Mouse (Mus musculus) midbrain, embryonic 13.5 days (tissue): ENCODE measurements around the gene Prss30. TPM values are rescaled to one million over a fixed set of nuclear protein-coding genes. Genes with fewer than 3 reads are reported as not detected.

Experiments used
- ATAC-seq: fragments of 200-750 bp; cut with Nextera tagmentation; 2 replicates; pipeline ENCODE4 v1.8.0; 2017; ENCODE audit warnings: mild to moderate bottlenecking, moderate TSS enrichment, moderate library complexity
- H3K27ac ChIP-seq: fragments of 300-500 bp; sonication (generic); 2 replicates; pipeline ENCODE4 v1.5.1; 2015; ENCODE audit warnings: inconsistent platforms, mild to moderate bottlenecking, moderate library complexity
- H3K27me3 ChIP-seq: fragments of 300-500 bp; sonication (generic); 2 replicates; pipeline ENCODE4 v1.6.1; 2015; ENCODE audit warnings: mild to moderate bottlenecking, inconsistent platforms
- H3K36me3 ChIP-seq: fragments of 300-500 bp; sonication (generic); 2 replicates; pipeline ENCODE4 v1.6.1; 2015; ENCODE audit warnings: mild to moderate bottlenecking, inconsistent platforms
- H3K4me1 ChIP-seq: fragments of 300-500 bp; sonication (generic); replicated peaks from 2 replicates; pipeline ENCODE4 v1.6.1; 2015; ENCODE audit warnings: inconsistent platforms
- H3K4me2 ChIP-seq: fragments of 300-500 bp; sonication (generic); replicated peaks from 2 replicates; pipeline ENCODE4 v1.6.1; 2015; ENCODE audit warnings: moderate library complexity, mild to moderate bottlenecking, inconsistent platforms
- H3K4me3 ChIP-seq: fragments of 300-500 bp; sonication (generic); replicated peaks from 2 replicates; pipeline ENCODE4 v1.5.1; 2015; ENCODE audit warnings: mild to moderate bottlenecking, inconsistent platforms
- H3K9ac ChIP-seq: fragments of 300-500 bp; sonication (generic); replicated peaks from 2 replicates; pipeline ENCODE4 v1.6.1; 2015; ENCODE audit warnings: mild to moderate bottlenecking, inconsistent platforms
- H3K9me3 ChIP-seq: fragments of 300-500 bp; sonication (generic); 2 replicates; pipeline ENCODE4 v1.6.1; 2016; ENCODE audit warnings: mild to moderate bottlenecking, inconsistent platforms
- WGBS: fragments of 180-500 bp; shearing (Covaris S2); methylation state at CpG from one replicate; pipeline ENCODE4 v1.1.7; 2015; 5-methylcytosine and 5-hydroxymethylcytosine counted together
- polyA plus RNA-seq: library from polyadenylated mRNA; unstranded; fragments of >200 nt; fragmentation: Nextera tagmentation; extraction: Ambion mirVana; gene quantifications from 2 replicates; pipeline ENCODE4 v1.2.1, GENCODE M21; 2015

The Prss30 gene
- polyA plus RNA-seq, 1 experiment from 2014 or later = not detected

GRCm38 (mm10) chr17:24004071-24004665, 23.8 kb upstream of the Prss30 start:
- Histone ChIP-seq H3K9me3 (no peaks in the 10 kb centered on the region), H3K4me1 (no peaks in the 10 kb centered on the region), H3K36me3 (no peaks in the 10 kb centered on the region), H3K4me2 (no peak overlapping the region), H3K27me3 (no peaks in the 10 kb centered on the region; the same call in 1 of the 2 replicates), H3K4me3 (no peak overlapping the region), H3K9ac (no peak overlapping the region), H3K27ac (no peak overlapping the region)
- no peak for ATAC-seq
- WGBS = 91% methylated on average over 14 of the region's 14 CpGs

GRCm38 (mm10) chr17:24000404-24000803, 20.0 kb upstream of the Prss30 start:
- H3K27ac ChIP-seq = no peak overlapping the region
- no peak overlapping the region for H3K4me3 ChIP-seq
- no peaks in the 10 kb centered on the region for H3K27me3 ChIP-seq
- H3K9ac ChIP-seq = no peak overlapping the region
- no peaks in the 10 kb centered on the region for H3K9me3 ChIP-seq
- H3K36me3 ChIP-seq = no peaks in the 10 kb centered on the region
- 89% methylated on average over 5 of the region's 5 CpGs for WGBS
- no peaks in the 10 kb centered on the region for H3K4me1 ChIP-seq
- no peak overlapping the region for H3K4me2 ChIP-seq
- no peak for ATAC-seq

- Histone ChIP-seq H3K4me2 (no peak overlapping the region), H3K9me3 (no peaks in the 10 kb centered on the region), H3K36me3 (no peaks in the 10 kb centered on the region), H3K27ac (no peak overlapping the region), H3K4me1 (0 out of 2 replicates have a peak, but pooled peaks cover 4% of the 10 kb centered on the region), H3K27me3 (peaks cover 11% of the 10 kb centered on the region; the same call in 1 of the 2 replicates), H3K9ac (no peak overlapping the region), H3K4me3 (no peak overlapping the region)
- 81% methylated on average over 6 of the region's 6 CpGs for WGBS
- no peak for ATAC-seq
Measured at GRCm38 (mm10) chr17:23998383-23998782, 18.0 kb upstream of the Prss30 start.

- no peak for ATAC-seq
- no peak within 1 kb of the TSS for H3K4me3 ChIP-seq
- WGBS = 80% methylated on average over 2 of the region's 2 CpGs
Measured at GRCm38 (mm10) chr17:23997901-23998300, 17.5 kb upstream of the Prss30 start, which contains the start of gene Prss22. TSS of gene Prss22 (minus strand) at chr17:23998100.

GRCm38 (mm10) chr17:23995421-23995820, 15.1 kb upstream of the Prss30 start:
- Histone ChIP-seq H3K4me2 (no peak overlapping the region), H3K4me3 (no peak overlapping the region), H3K27ac (no peak overlapping the region), H3K9ac (no peak overlapping the region), H3K9me3 (no peaks in the 10 kb centered on the region), H3K36me3 (no peaks in the 10 kb centered on the region), H3K27me3 (peaks cover 11% of the 10 kb centered on the region; the same call in 1 of the 2 replicates), H3K4me1 (peaks cover 8% of the 10 kb centered on the region; the same call in 1 of the 2 replicates)
- no peak for ATAC-seq
- 14% methylated on average over 1 of the region's 1 CpGs for WGBS

More at GRCm38 (mm10) chr17:23997901-23998300, 17.5 kb upstream of the Prss30 start, which contains the start of gene Prss22:
- peaks cover 8% of the 10 kb centered on the region; the same call in 1 of the 2 replicates for H3K4me1 ChIP-seq
- H3K9ac ChIP-seq = no peak within 1 kb of the TSS
- no peak within 1 kb of the TSS for H3K4me2 ChIP-seq
- no peaks in the 10 kb centered on the region for H3K36me3 ChIP-seq
- peaks cover 11% of the 10 kb centered on the region; the same call in 1 of the 2 replicates for H3K27me3 ChIP-seq
- no peaks in the 10 kb centered on the region for H3K9me3 ChIP-seq
- no peak within 1 kb of the TSS for H3K27ac ChIP-seq

- H3K36me3 ChIP-seq = no peaks in the 10 kb centered on the region
- H3K4me1 ChIP-seq = peaks cover 8% of the 10 kb centered on the region; the same call in 1 of the 2 replicates
- H3K9me3 ChIP-seq = no peaks in the 10 kb centered on the region
- H3K9ac ChIP-seq = no peak overlapping the region
- H3K4me3 ChIP-seq = no peak overlapping the region
- no peak overlapping the region for H3K27ac ChIP-seq
- 69% methylated on average over 7 of the region's 7 CpGs for WGBS
- H3K27me3 ChIP-seq = peaks cover 11% of the 10 kb centered on the region; the same call in 1 of the 2 replicates
- ATAC-seq = no peak
- no peak overlapping the region for H3K4me2 ChIP-seq
Measured at GRCm38 (mm10) chr17:23994667-23995066, 14.3 kb upstream of the Prss30 start.

- Histone ChIP-seq H3K9ac (peak overlapping the region; percentile 63), H3K4me3 (peak overlapping the region; percentile 31), H3K4me1 (peaks cover 8% of the 10 kb centered on the region; the same call in 1 of the 2 replicates), H3K36me3 (no peaks in the 10 kb centered on the region), H3K4me2 (peak overlapping the region; percentile 59), H3K27me3 (peaks cover 11% of the 10 kb centered on the region; the same call in 1 of the 2 replicates), H3K27ac (no peak overlapping the region), H3K9me3 (no peaks in the 10 kb centered on the region)
- peak; percentile 84 for ATAC-seq
- 11% methylated on average over 31 of the region's 31 CpGs for WGBS
Measured at GRCm38 (mm10) chr17:23993559-23994428, 13.4 kb upstream of the Prss30 start.

- 74% methylated on average over 9 of the region's 9 CpGs for WGBS
- Histone ChIP-seq H3K4me1 (peaks cover 8% of the 10 kb centered on the region; the same call in 1 of the 2 replicates), H3K4me3 (peak overlapping the region; percentile 31), H3K4me2 (peak overlapping the region; percentile 59), H3K9ac (0 out of 2 replicates have a peak overlapping the region, but pooled peaks have one; percentile 23), H3K9me3 (no peaks in the 10 kb centered on the region), H3K36me3 (no peaks in the 10 kb centered on the region), H3K27ac (peak overlapping the region; percentile 25; the same call in 1 of the 2 replicates), H3K27me3 (peaks cover 11% of the 10 kb centered on the region; the same call in 1 of the 2 replicates)
- ATAC-seq = peak; percentile 85
Measured at GRCm38 (mm10) chr17:23992789-23993553, 12.6 kb upstream of the Prss30 start.

- 53% methylated on average over 2 of the region's 2 CpGs for WGBS
Measured at GRCm38 (mm10) chr17:23989802-23990201, 9.4 kb upstream of the Prss30 start.

GRCm38 (mm10) chr17:23984989-23985388, 4.6 kb upstream of the Prss30 start:
- ATAC-seq = no peak
- no peaks in the 10 kb centered on the region for H3K4me1 ChIP-seq

More at GRCm38 (mm10) chr17:23989802-23990201, 9.4 kb upstream of the Prss30 start:
- Histone ChIP-seq H3K4me2 (no peak overlapping the region), H3K4me1 (peaks cover 8% of the 10 kb centered on the region; the same call in 1 of the 2 replicates), H3K27me3 (peaks cover 6% of the 10 kb centered on the region; the same call in 1 of the 2 replicates), H3K36me3 (no peaks in the 10 kb centered on the region), H3K9me3 (no peaks in the 10 kb centered on the region), H3K27ac (no peak overlapping the region), H3K4me3 (no peak overlapping the region), H3K9ac (no peak overlapping the region)
- no peak for ATAC-seq

GRCm38 (mm10) chr17:23982912-23983311, 2.5 kb upstream of the Prss30 start:
- H3K27ac ChIP-seq = no peak overlapping the region
- no peaks in the 10 kb centered on the region; the same call in 1 of the 2 replicates for H3K4me1 ChIP-seq
- 69% methylated on average over 4 of the region's 4 CpGs for WGBS
- H3K36me3 ChIP-seq = no peaks in the 10 kb centered on the region
- no peak overlapping the region for H3K9ac ChIP-seq
- H3K27me3 ChIP-seq = no peaks in the 10 kb centered on the region
- H3K4me2 ChIP-seq = no peak overlapping the region
- no peak overlapping the region for H3K4me3 ChIP-seq
- no peak for ATAC-seq
- H3K9me3 ChIP-seq = no peaks in the 10 kb centered on the region

More at GRCm38 (mm10) chr17:23984989-23985388, 4.6 kb upstream of the Prss30 start:
- 89% methylated on average over 1 of the region's 1 CpGs for WGBS
- H3K27me3 ChIP-seq = no peaks in the 10 kb centered on the region
- H3K27ac ChIP-seq = no peak overlapping the region
- H3K9ac ChIP-seq = no peak overlapping the region
- H3K9me3 ChIP-seq = no peaks in the 10 kb centered on the region
- H3K4me3 ChIP-seq = no peak overlapping the region
- no peak overlapping the region for H3K4me2 ChIP-seq
- H3K36me3 ChIP-seq = no peaks in the 10 kb centered on the region
